Mouse (Mus musculus) heart, postnatal 0 days (tissue): ENCODE data around the gene Il1r1. TPM values are rescaled to one million over a fixed set of nuclear protein-coding genes. Genes with fewer than 3 reads are reported as not detected.
A peak's percentile ranks its signal among the peaks of the same experiment; 100 is the strongest.

Source experiments
- ATAC-seq: fragments of 200-750 bp; cut with Nextera tagmentation; 2 replicates; pipeline ENCODE4 v1.8.0; 2017; ENCODE audit warnings: low read depth, moderate number of reproducible peaks, moderate library complexity; ENCODE audit not compliant: insufficient read depth
- DNase-seq: peaks from one replicate; pipeline ENCODE4 v3.0.0-alpha.2; 2016; ENCODE audit warnings: low spot score
- H3K27ac ChIP-seq: fragments of 300-500 bp; sonication (generic); 2 replicates; pipeline ENCODE4 v1.5.1; 2014; ENCODE audit warnings: low read depth, mild to moderate bottlenecking
- H3K27me3 ChIP-seq: fragments of 300-500 bp; sonication (generic); 2 replicates; pipeline ENCODE4 v1.6.1; 2014; ENCODE audit warnings: low read length, mixed read lengths; ENCODE audit not compliant: control insufficient read depth, insufficient read depth
- H3K36me3 ChIP-seq: fragments of 300-500 bp; sonication (generic); replicated peaks from 2 replicates; pipeline ENCODE4 v1.6.1; 2014; ENCODE audit warnings: low read length, mixed read lengths; ENCODE audit not compliant: control insufficient read depth, insufficient read depth
- H3K4me1 ChIP-seq: fragments of 300-500 bp; sonication (generic); 2 replicates; pipeline ENCODE4 v1.6.1; 2014; ENCODE audit warnings: antibody characterized with exemption; ENCODE audit not compliant: control insufficient read depth, insufficient read depth
- H3K4me2 ChIP-seq: fragments of 300-500 bp; sonication (generic); 2 replicates; pipeline ENCODE4 v1.6.1; 2014; ENCODE audit warnings: low read depth, mild to moderate bottlenecking, low read length, moderate library complexity
- H3K4me3 ChIP-seq: fragments of 300-500 bp; sonication (generic); 2 replicates; pipeline ENCODE4 v1.5.1; 2014; ENCODE audit warnings: low read depth, low read length
- H3K9ac ChIP-seq: fragments of 300-500 bp; sonication (generic); replicated peaks from 2 replicates; pipeline ENCODE4 v1.6.1; 2014; ENCODE audit warnings: low read depth, low read length, mixed read lengths
- H3K9me3 ChIP-seq: fragments of 300-500 bp; sonication (generic); replicated peaks from 2 replicates; pipeline ENCODE4 v1.6.1; 2016; ENCODE audit warnings: low read length; ENCODE audit not compliant: control insufficient read depth
- CTCF ChIP-seq: IDR thresholded peaks from 2 replicates; pipeline ENCODE4 v1.5.1; 2016; ENCODE audit warnings: antibody characterized with exemption, control low read depth, low read depth
- EP300 ChIP-seq: IDR thresholded peaks from 2 replicates; pipeline ENCODE4 v1.6.1; 2016; ENCODE audit warnings: antibody characterized with exemption, low read depth
- WGBS: fragments of 180-500 bp; shearing (Covaris S2); extraction: QIAGEN DNeasy Blood & Tissue Kit; methylation state at CpG from one replicate; pipeline ENCODE4 v1.1.7; 2014; 5-methylcytosine and 5-hydroxymethylcytosine counted together
- polyA plus RNA-seq: library from polyadenylated mRNA; unstranded; fragments of >200 nt; fragmentation: Nextera tagmentation; extraction: Ambion mirVana; gene quantifications from 2 replicates; pipeline ENCODE4 v1.2.1, GENCODE M21; 2015
- total RNA-seq: library from RNA; depleted of rRNA; stranded (reverse); fragments of >200 nt; gene quantifications from 2 replicates; pipeline ENCODE4 v1.2.3, GENCODE M21; 2014; ENCODE audit warnings: low replicate concordance

The Il1r1 gene
- total and polyA plus RNA-seq, 2 experiments from 2014 or later: 4.7 to 5.6 TPM

DNA sequence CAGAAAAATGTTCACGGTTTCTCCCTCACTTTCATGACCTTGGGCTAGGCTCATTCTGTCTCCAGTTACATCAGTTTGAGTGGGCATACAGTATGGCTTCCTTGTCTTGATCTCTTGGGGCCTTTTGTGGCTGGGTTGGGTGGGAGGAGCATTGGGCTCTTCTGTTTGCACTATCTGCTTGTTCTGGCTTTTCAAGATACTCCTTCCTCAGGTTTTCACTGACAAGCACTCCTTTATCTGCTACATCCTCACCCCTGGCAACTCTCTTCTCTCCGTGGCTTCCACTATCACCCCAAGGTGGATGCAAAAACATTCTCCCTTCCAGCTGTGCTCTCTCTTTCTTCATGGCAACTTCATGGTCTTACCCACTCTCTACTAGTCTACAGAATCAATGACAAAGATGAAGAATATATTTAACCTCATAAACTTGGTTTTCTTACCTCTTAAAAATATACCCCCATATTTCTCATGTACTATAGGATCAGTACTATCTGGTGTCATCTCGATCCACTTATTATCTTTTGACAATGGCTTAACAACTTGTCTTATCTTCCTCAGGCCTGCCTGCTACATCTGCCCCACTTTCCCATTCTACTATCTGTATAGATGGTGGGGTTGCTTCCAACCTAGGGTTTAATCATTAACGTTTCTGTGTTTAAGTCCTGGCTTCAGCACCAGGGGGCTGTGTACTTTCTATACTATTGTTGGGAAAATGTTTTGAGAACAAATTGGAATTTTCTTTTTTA, 127.5 kb downstream of the Il1r1 start:
- TF ChIP-seq EP300 (no peak), CTCF (no peak)

DNA sequence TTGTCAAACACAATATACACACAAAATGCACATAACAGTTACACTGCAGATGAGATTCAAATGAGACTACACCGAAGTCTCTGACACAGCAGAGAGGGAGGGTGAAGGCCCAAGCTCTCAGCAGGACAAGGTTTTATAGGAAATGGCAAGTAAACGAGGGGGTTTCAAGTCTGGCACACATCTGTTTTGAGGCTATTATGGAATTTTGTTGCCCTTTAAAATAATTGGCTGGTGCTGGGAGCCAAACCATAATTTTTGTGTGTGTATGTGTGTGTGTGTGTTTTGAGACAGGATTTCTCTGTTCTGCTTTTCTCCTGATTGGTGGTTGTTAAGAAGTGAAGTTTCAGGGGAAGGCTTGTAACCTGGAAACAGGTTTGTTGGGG, 128.0 kb downstream of the Il1r1 start:
- ATAC-seq: no peak
- TF ChIP-seq EP300 (no peak), CTCF (no peak)

More for the DNA sequence above, 127.5 kb downstream of the Il1r1 start:
- H3K4me3 ChIP-seq: no peak overlapping the region
- ATAC-seq (no peak), DNase-seq (no peak)
- H3K9ac ChIP-seq: no peak overlapping the region
- H3K27ac ChIP-seq: no peak overlapping the region
- WGBS: 64% methylated on average over 4 of the region's 4 CpGs
- no peaks in the 10 kb centered on the region for H3K9me3 ChIP-seq
- no peaks in the 10 kb centered on the region for H3K36me3 ChIP-seq
- no peak overlapping the region for H3K4me2 ChIP-seq
- H3K4me1 ChIP-seq: no peaks in the 10 kb centered on the region
- H3K27me3 ChIP-seq: no peaks in the 10 kb centered on the region

DNA sequence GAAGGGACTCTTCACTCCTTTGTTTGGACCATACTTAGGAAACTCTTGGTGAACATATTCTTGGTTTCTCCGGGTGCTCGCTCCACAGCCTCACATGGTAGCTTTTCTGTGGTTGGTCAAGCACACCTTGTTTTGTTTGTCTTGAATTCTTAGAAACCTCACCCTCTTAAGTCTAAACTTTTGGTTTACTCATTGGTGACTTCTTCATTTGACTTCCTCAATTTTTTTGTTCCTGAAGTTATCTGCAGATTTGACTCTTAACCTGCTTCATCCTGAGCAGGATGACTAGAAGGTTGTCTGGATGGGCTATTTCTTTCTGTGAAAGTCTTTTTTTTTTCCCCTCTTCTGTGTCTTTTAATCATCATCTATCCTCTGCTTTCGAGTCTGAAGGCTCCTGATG, 129.8 kb downstream of the Il1r1 start:
- H3K27ac ChIP-seq: no peak overlapping the region
- H3K9me3 ChIP-seq: no peaks in the 10 kb centered on the region
- 86% methylated on average over 3 of the region's 3 CpGs for WGBS
- no peaks in the 10 kb centered on the region for H3K4me1 ChIP-seq
- H3K9ac ChIP-seq: no peak overlapping the region
- no peak overlapping the region for H3K4me3 ChIP-seq
- H3K4me2 ChIP-seq: no peak overlapping the region
- TF ChIP-seq EP300 (no peak), CTCF (no peak)
- ATAC-seq: no peak
- no peaks in the 10 kb centered on the region for H3K36me3 ChIP-seq
- no peak for DNase-seq
- no peaks in the 10 kb centered on the region for H3K27me3 ChIP-seq

More for the DNA sequence above, 128.0 kb downstream of the Il1r1 start:
- no peaks in the 10 kb centered on the region for H3K36me3 ChIP-seq
- no peak overlapping the region for H3K9ac ChIP-seq
- H3K4me3 ChIP-seq: no peak overlapping the region
- WGBS: 73% methylated on average over 2 of the region's 2 CpGs
- DNase-seq: no peak
- no peak overlapping the region for H3K27ac ChIP-seq
- no peaks in the 10 kb centered on the region for H3K9me3 ChIP-seq
- no peaks in the 10 kb centered on the region for H3K27me3 ChIP-seq
- no peak overlapping the region for H3K4me2 ChIP-seq
- no peaks in the 10 kb centered on the region for H3K4me1 ChIP-seq

DNA sequence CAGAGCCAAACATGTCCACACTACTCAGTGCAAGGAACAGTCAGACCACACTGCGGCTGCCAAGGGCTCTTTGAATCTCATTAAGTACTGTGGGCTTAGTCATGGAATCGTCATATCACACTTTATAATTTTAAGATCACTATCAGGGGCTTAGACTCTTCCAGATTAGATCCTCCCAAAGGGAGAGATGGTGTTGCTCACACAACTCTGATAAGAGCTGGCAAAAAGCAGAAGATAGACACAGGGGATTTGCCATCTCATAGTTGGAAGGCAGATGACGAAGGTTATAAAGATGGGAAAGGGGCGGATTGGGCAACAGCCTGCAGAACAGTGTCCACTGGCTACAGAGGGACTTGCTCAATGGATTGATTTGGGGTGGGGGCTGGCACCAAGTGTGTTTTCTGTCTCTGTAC, 130.6 kb downstream of the Il1r1 start:
- no peaks in the 10 kb centered on the region for H3K4me1 ChIP-seq
- H3K9ac ChIP-seq: no peak overlapping the region
- no peaks in the 10 kb centered on the region for H3K36me3 ChIP-seq
- DNase-seq (no peak), ATAC-seq (no peak)
- no peak overlapping the region for H3K27ac ChIP-seq
- H3K27me3 ChIP-seq: no peaks in the 10 kb centered on the region
- WGBS: 79% methylated on average over 4 of the region's 4 CpGs
- H3K4me2 ChIP-seq: no peak overlapping the region
- H3K4me3 ChIP-seq: no peak overlapping the region
- TF ChIP-seq CTCF (no peak), EP300 (no peak)
- H3K9me3 ChIP-seq: no peaks in the 10 kb centered on the region

DNA sequence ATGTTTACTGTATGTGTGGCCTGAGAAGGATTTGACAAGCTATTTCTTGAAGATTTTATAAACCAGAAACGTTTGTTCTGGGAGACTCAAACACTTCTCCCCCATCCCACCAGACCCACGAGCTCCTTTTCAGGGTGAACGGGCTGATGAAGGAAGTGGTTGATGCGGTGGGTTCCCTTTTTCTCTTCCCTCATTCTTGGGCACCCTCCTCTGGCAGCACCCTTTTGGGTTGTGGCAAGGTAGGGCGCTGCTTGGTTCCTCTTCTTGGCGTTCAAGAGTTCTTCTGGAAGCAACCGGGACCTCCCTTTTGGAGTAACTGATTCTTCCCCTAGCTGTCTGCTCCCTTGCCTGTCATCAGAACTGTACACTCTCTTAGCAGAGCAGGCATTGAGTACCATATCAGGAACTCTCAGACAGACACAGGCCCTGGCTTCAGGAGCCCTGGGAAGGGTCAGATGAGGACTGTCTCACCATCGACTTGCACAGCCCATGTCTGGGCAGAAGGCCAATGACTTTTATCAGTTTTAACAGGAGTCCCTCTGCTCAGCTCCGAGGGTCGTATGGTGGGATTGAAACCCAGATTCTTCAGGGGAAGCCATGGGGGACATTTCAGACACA, 131.1 kb downstream of the Il1r1 start:
- ATAC-seq (0 out of 2 replicates have a peak, but pooled peaks have one; percentile 67), DNase-seq (no peak)
- H3K27me3 ChIP-seq: no peaks in the 10 kb centered on the region
- no peaks in the 10 kb centered on the region for H3K9me3 ChIP-seq
- no peaks in the 10 kb centered on the region for H3K4me1 ChIP-seq
- no peak overlapping the region for H3K4me2 ChIP-seq
- no peak overlapping the region for H3K9ac ChIP-seq
- WGBS: 37% methylated on average over 10 of the region's 10 CpGs
- H3K4me3 ChIP-seq: no peak overlapping the region
- H3K27ac ChIP-seq: no peak overlapping the region
- TF ChIP-seq CTCF: no peak
- H3K36me3 ChIP-seq: no peaks in the 10 kb centered on the region

DNA sequence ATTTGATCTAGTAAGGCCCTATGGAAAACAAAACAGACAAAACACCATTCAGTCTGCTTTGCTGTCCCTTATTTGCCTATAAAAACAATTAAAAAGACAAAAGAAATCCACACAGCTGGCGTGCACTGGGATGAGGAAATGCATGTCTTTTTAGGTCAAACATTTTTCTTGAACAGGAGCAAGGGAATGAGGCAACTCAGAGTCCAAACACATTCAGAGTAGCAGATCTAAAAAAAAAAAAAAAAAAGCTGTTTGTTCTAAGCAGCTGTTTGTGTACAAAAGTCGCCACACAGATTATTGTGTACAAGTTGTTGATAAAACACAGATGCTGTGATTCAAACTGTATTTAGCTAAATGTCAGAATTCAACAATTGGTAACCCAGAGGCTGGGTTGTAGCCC, 133.0 kb downstream of the Il1r1 start:
- Histone ChIP-seq H3K9ac (no peak overlapping the region), H3K4me3 (no peak overlapping the region), H3K9me3 (no peaks in the 10 kb centered on the region), H3K27ac (no peak overlapping the region), H3K4me2 (no peak overlapping the region), H3K4me1 (0 out of 2 replicates have a peak, but pooled peaks cover 2% of the 10 kb centered on the region), H3K36me3 (no peaks in the 10 kb centered on the region), H3K27me3 (no peaks in the 10 kb centered on the region)
- TF ChIP-seq EP300: no peak
- no peak for TF ChIP-seq CTCF
- no peak for DNase-seq
- WGBS: 75% methylated on average over 2 of the region's 2 CpGs
- no peak for ATAC-seq
